Mouse (Mus musculus): ENCODE measurements around the gene Pcgf2. TPM values are rescaled to one million over a fixed set of nuclear protein-coding genes. Genes with fewer than 3 reads are reported as not detected.
"Not testable (repeated sequence)": the region's sequence is repeated elsewhere in the genome, so short reads cannot be mapped to it uniquely, and the experiment has no call there.

Pcgf2 gene
- polyA plus RNA-seq, 2 experiments, result 18.1 to 130 TPM

- H3K27me3 ChIP-seq (ENCODE audit: control insufficient read depth, insufficient read depth, low read length), result no peaks in the 10 kb centered on the region
- DNase-seq (ENCODE audit: low spot score) (no peak), ATAC-seq (ENCODE audit: low FRiP score, low read depth) (no peak)
- H3K9me3 ChIP-seq (ENCODE audit: control insufficient read depth, low read length), result no peaks in the 10 kb centered on the region
- no peak overlapping the region for H3K4me3 ChIP-seq (replicated peaks; ENCODE audit: low read length)
- no peak for TF ChIP-seq POLR2A (IDR thresholded peaks at IDR 0.05; ENCODE audit: borderline replicate concordance, extremely low read depth, insufficient read depth, insufficient read length)
- no peaks in the 10 kb centered on the region for H3K4me1 ChIP-seq (ENCODE audit: control insufficient read depth, insufficient read depth, low read length)
- no peak overlapping the region for H3K4me2 ChIP-seq (replicated peaks; ENCODE audit: low read depth, low read length, severe bottlenecking)
- H3K27ac ChIP-seq (replicated peaks; ENCODE audit: low read depth, low read length), result no peak overlapping the region
- peaks cover 68% of the 10 kb centered on the region for H3K36me3 ChIP-seq (ENCODE audit: control insufficient read depth, insufficient read depth, low read length)
- 98% methylated on average over 3 of the region's 3 CpGs for WGBS
- H3K9ac ChIP-seq (ENCODE audit: low read depth, low read length, severe bottlenecking), result no peak overlapping the region
Measured at GRCm38 (mm10) chr11:97714356-97714755, 14.1 kb upstream of the Pcgf2 start.

- Histone ChIP-seq H3K4me2 (replicated peaks; ENCODE audit: low read depth, low read length, severe bottlenecking) (no peak overlapping the region), H3K4me3 (replicated peaks; ENCODE audit: low read length) (no peak overlapping the region), H3K27me3 (ENCODE audit: control insufficient read depth, insufficient read depth, low read length) (no peaks in the 10 kb centered on the region), H3K9ac (ENCODE audit: low read depth, low read length, severe bottlenecking) (no peak overlapping the region), H3K36me3 (ENCODE audit: control insufficient read depth, insufficient read depth, low read length) (peaks cover 68% of the 10 kb centered on the region), H3K4me1 (ENCODE audit: control insufficient read depth, insufficient read depth, low read length) (no peaks in the 10 kb centered on the region), H3K27ac (replicated peaks; ENCODE audit: low read depth, low read length) (no peak overlapping the region), H3K9me3 (ENCODE audit: control insufficient read depth, low read length) (no peaks in the 10 kb centered on the region)
- WGBS, result 90% methylated on average over 8 of the region's 8 CpGs
- no peak for ATAC-seq (ENCODE audit: low FRiP score, low read depth)
- DNase-seq (ENCODE audit: low spot score), result no peak
- TF ChIP-seq POLR2A (IDR thresholded peaks at IDR 0.05; ENCODE audit: borderline replicate concordance, extremely low read depth, insufficient read depth, insufficient read length), result no peak
Measured at GRCm38 (mm10) chr11:97713896-97714295, 13.6 kb upstream of the Pcgf2 start.

GRCm38 (mm10) chr11:97712286-97712685, 12.0 kb upstream of the Pcgf2 start:
- Histone ChIP-seq H3K27me3 (ENCODE audit: control insufficient read depth, insufficient read depth, low read length) (no peaks in the 10 kb centered on the region), H3K9me3 (ENCODE audit: control insufficient read depth, low read length) (no peaks in the 10 kb centered on the region), H3K4me1 (ENCODE audit: control insufficient read depth, insufficient read depth, low read length) (no peaks in the 10 kb centered on the region), H3K36me3 (ENCODE audit: control insufficient read depth, insufficient read depth, low read length) (peaks cover 65% of the 10 kb centered on the region), H3K4me3 (replicated peaks; ENCODE audit: low read length) (no peak overlapping the region), H3K4me2 (replicated peaks; ENCODE audit: low read depth, low read length, severe bottlenecking) (no peak overlapping the region), H3K27ac (replicated peaks; ENCODE audit: low read depth, low read length) (no peak overlapping the region), H3K9ac (ENCODE audit: low read depth, low read length, severe bottlenecking) (no peak overlapping the region)
- ATAC-seq (ENCODE audit: low FRiP score, low read depth), result no peak
- no peak for DNase-seq (ENCODE audit: low spot score)
- TF ChIP-seq POLR2A (IDR thresholded peaks at IDR 0.05; ENCODE audit: borderline replicate concordance, extremely low read depth, insufficient read depth, insufficient read length), result no peak
- 89% methylated on average over 15 of the region's 15 CpGs for whole genome bisulfite sequencing

GRCm38 (mm10) chr11:97711200-97711900, 11.1 kb upstream of the Pcgf2 start:
- H3K36me3 ChIP-seq (ENCODE audit: control insufficient read depth, insufficient read depth, low read length), result peaks cover 65% of the 10 kb centered on the region
- H3K4me2 ChIP-seq (replicated peaks; ENCODE audit: low read depth, low read length, severe bottlenecking), result no peak overlapping the region
- no peak overlapping the region for H3K9ac ChIP-seq (ENCODE audit: low read depth, low read length, severe bottlenecking)
- TF ChIP-seq POLR2A (IDR thresholded peaks at IDR 0.05; ENCODE audit: borderline replicate concordance, extremely low read depth, insufficient read depth, insufficient read length), result no peak
- no peak overlapping the region for H3K27ac ChIP-seq (replicated peaks; ENCODE audit: low read depth, low read length)
- H3K4me1 ChIP-seq (ENCODE audit: control insufficient read depth, insufficient read depth, low read length), result no peaks in the 10 kb centered on the region
- H3K27me3 ChIP-seq (ENCODE audit: control insufficient read depth, insufficient read depth, low read length), result no peaks in the 10 kb centered on the region
- no peak overlapping the region for H3K4me3 ChIP-seq (replicated peaks; ENCODE audit: low read length)
- ATAC-seq (ENCODE audit: low FRiP score, low read depth), result no peak
- DNase-seq (ENCODE audit: low spot score), result no peak
- 72% methylated on average over 13 of the region's 13 CpGs for WGBS
- no peaks in the 10 kb centered on the region for H3K9me3 ChIP-seq (ENCODE audit: control insufficient read depth, low read length)

- not testable (repeated sequence) for H3K9ac ChIP-seq (ENCODE audit: low read depth, low read length, severe bottlenecking); H3K4me1 ChIP-seq (ENCODE audit: control insufficient read depth, insufficient read depth, low read length); H3K27me3 ChIP-seq (ENCODE audit: control insufficient read depth, insufficient read depth, low read length); DNase-seq (ENCODE audit: low spot score); H3K27ac ChIP-seq (replicated peaks; ENCODE audit: low read depth, low read length); H3K4me3 ChIP-seq (replicated peaks; ENCODE audit: low read length); ATAC-seq (ENCODE audit: low FRiP score, low read depth); H3K9me3 ChIP-seq (ENCODE audit: control insufficient read depth, low read length); H3K4me2 ChIP-seq (replicated peaks; ENCODE audit: low read depth, low read length, severe bottlenecking)
- H3K36me3 ChIP-seq (ENCODE audit: control insufficient read depth, insufficient read depth, low read length), result peaks cover 72% of the 10 kb centered on the region
- WGBS, result 65% methylated on average over 2 of the region's 2 CpGs
Measured at GRCm38 (mm10) chr11:97710067-97710466, 9.8 kb upstream of the Pcgf2 start.
